Mouse (Mus musculus) testis, adult 2 months (tissue): Measurements from ENCODE around the gene Myh10.

Source experiments
- CTCF ChIP-seq: fragments of 200-500 bp; IDR thresholded peaks from 2 replicates; pipeline ENCODE4 v1.5.1; 2012; ENCODE audit warnings: low read depth, mild to moderate bottlenecking, inconsistent platforms, low read length, moderate library complexity; ENCODE audit not compliant: control insufficient read depth, insufficient read depth, insufficient replicate concordance
- POLR2A ChIP-seq: fragments of 200-500 bp; IDR thresholded peaks from 2 replicates; pipeline ENCODE4 v1.6.1; 2012; ENCODE audit warnings: low read depth, mild to moderate bottlenecking, inconsistent platforms, low read length, moderate library complexity; ENCODE audit not compliant: control insufficient read depth

GRCm38 (mm10) chr11:68777933-68778332, 86.6 kb downstream of the Myh10 start:
- no peak for TF ChIP-seq CTCF
- no peak for TF ChIP-seq POLR2A
